Mouse (Mus musculus): ENCODE results near the gene 1810009J06Rik. TPM values are rescaled to one million over a fixed set of nuclear protein-coding genes. Genes with fewer than 3 reads are reported as not detected.
"Not testable (repeated sequence)": the region's sequence is repeated elsewhere in the genome, so short reads cannot be mapped to it uniquely, and the experiment has no call there.

The 1810009J06Rik gene
- polyA plus RNA-seq (2012; rRNA removed) (not detected in 2 replicates), polyA plus RNA-seq (2014; fragmentation: Nextera tagmentation; extraction: Ambion mirVana) (not detected in 2 replicates)

GRCm38 (mm10) chr6:40964454-40964853, at the start of gene 1810009J06Rik:
1810009J06Rik (plus strand) TSS chr6:40964754.
- not testable (repeated sequence) for ATAC-seq (ENCODE audit: insufficient read depth)
- WGBS (ENCODE audit: insufficient replicate concordance) = 70% methylated on average over 2 of the region's 2 CpGs

GRCm38 (mm10) chr6:40919954-40920353, 44.6 kb upstream of the 1810009J06Rik start:
- no peak overlapping the region for H3K4me3 ChIP-seq (ENCODE audit: insufficient read depth in 1 of 2, low read depth in 2 of 2, low read length in 2 of 2)
- H3K36me3 ChIP-seq (replicated peaks; ENCODE audit: control insufficient read depth, insufficient read depth, low read depth) = no peaks in the 10 kb centered on the region
- no peaks in the 10 kb centered on the region for H3K27me3 ChIP-seq (ENCODE audit: control insufficient read depth, insufficient read depth, low read length)
- WGBS (ENCODE audit: insufficient replicate concordance) = 57% methylated on average over 4 of the region's 4 CpGs
- ATAC-seq (ENCODE audit: insufficient read depth) = no peak
- H3K9me3 ChIP-seq (ENCODE audit: control insufficient read depth, low read length) = no peaks in the 10 kb centered on the region
- H3K4me2 ChIP-seq (ENCODE audit: low read depth) = no peak overlapping the region
- no peak overlapping the region for H3K9ac ChIP-seq (replicated peaks)
- TF ChIP-seq CTCF (IDR thresholded peaks at IDR 0.05; ENCODE audit: low read depth) = no peak
- no peak for TF ChIP-seq EP300 (IDR thresholded peaks at IDR 0.05; ENCODE audit: low read depth)
- no peaks in the 10 kb centered on the region for H3K4me1 ChIP-seq (replicated peaks; ENCODE audit: control insufficient read depth in 2 of 2, insufficient read depth in 2 of 2, low read length in 1 of 2)
- DNase-seq (ENCODE audit: low read depth in 3 of 3, low spot score in 3 of 3) = no peak
- H3K27ac ChIP-seq = no peak overlapping the region

More at GRCm38 (mm10) chr6:40964454-40964853, at the start of gene 1810009J06Rik:
- not testable (repeated sequence) for H3K27me3 ChIP-seq (ENCODE audit: control insufficient read depth, insufficient read depth, low read length); H3K9me3 ChIP-seq (ENCODE audit: control insufficient read depth, low read length); DNase-seq (ENCODE audit: low read depth in 3 of 3, low spot score in 3 of 3); H3K4me2 ChIP-seq (ENCODE audit: low read depth); H3K27ac ChIP-seq; H3K4me3 ChIP-seq (ENCODE audit: insufficient read depth in 1 of 2, low read depth in 2 of 2, low read length in 2 of 2); H3K36me3 ChIP-seq (replicated peaks; ENCODE audit: control insufficient read depth, insufficient read depth, low read depth); H3K4me1 ChIP-seq (replicated peaks; ENCODE audit: control insufficient read depth in 2 of 2, insufficient read depth in 2 of 2, low read length in 1 of 2); H3K9ac ChIP-seq (replicated peaks)

GRCm38 (mm10) chr6:40940457-40940856, 24.1 kb upstream of the 1810009J06Rik start, which contains the start of gene 1700074P13Rik:
1700074P13Rik (minus strand) TSS chr6:40940557.
- Histone ChIP-seq H3K27me3 (ENCODE audit: control insufficient read depth, insufficient read depth, low read length) (no peaks in the 10 kb centered on the region), H3K36me3 (replicated peaks; ENCODE audit: control insufficient read depth, insufficient read depth, low read depth) (no peaks in the 10 kb centered on the region), H3K4me1 (replicated peaks; ENCODE audit: control insufficient read depth in 2 of 2, insufficient read depth in 2 of 2, low read length in 1 of 2) (no peaks in the 10 kb centered on the region), H3K9me3 (ENCODE audit: control insufficient read depth, low read length) (no peaks in the 10 kb centered on the region), H3K9ac (replicated peaks) (no peak within 1 kb of the TSS), H3K4me3 (ENCODE audit: insufficient read depth in 1 of 2, low read depth in 2 of 2, low read length in 2 of 2) (no peak within 1 kb of the TSS), H3K27ac (no peak within 1 kb of the TSS), H3K4me2 (ENCODE audit: low read depth) (no peak within 1 kb of the TSS)
- no peak for ATAC-seq (ENCODE audit: insufficient read depth)
- 80% methylated on average over 10 of the region's 10 CpGs for WGBS (ENCODE audit: insufficient replicate concordance)
- no peak for DNase-seq (ENCODE audit: low read depth in 3 of 3, low spot score in 3 of 3)
- TF ChIP-seq CTCF (IDR thresholded peaks at IDR 0.05; ENCODE audit: low read depth) (no peak), EP300 (IDR thresholded peaks at IDR 0.05; ENCODE audit: low read depth) (no peak)

- no peak for TF ChIP-seq EP300 (IDR thresholded peaks at IDR 0.05; ENCODE audit: low read depth)
- no peak for TF ChIP-seq CTCF (IDR thresholded peaks at IDR 0.05; ENCODE audit: low read depth)
- Histone ChIP-seq H3K9me3 (ENCODE audit: control insufficient read depth, low read length) (no peaks in the 10 kb centered on the region), H3K27me3 (ENCODE audit: control insufficient read depth, insufficient read depth, low read length) (no peaks in the 10 kb centered on the region), H3K4me3 (ENCODE audit: insufficient read depth in 1 of 2, low read depth in 2 of 2, low read length in 2 of 2) (no peak within 1 kb of the TSS), H3K27ac (no peak within 1 kb of the TSS), H3K4me2 (ENCODE audit: low read depth) (no peak within 1 kb of the TSS), H3K9ac (replicated peaks) (no peak within 1 kb of the TSS), H3K36me3 (replicated peaks; ENCODE audit: control insufficient read depth, insufficient read depth, low read depth) (no peaks in the 10 kb centered on the region), H3K4me1 (replicated peaks; ENCODE audit: control insufficient read depth in 2 of 2, insufficient read depth in 2 of 2, low read length in 1 of 2) (no peaks in the 10 kb centered on the region)
- DNase-seq (ENCODE audit: low read depth in 3 of 3, low spot score in 3 of 3) (no peak), ATAC-seq (ENCODE audit: insufficient read depth) (no peak)
These were observed 12.8 kb upstream of the 1810009J06Rik start, which contains the start of gene Gm4744 for GRCm38 (mm10) chr6:40951770-40952169. Gm4744 (minus strand) TSS chr6:40951870.

- WGBS (ENCODE audit: insufficient replicate concordance) = 29% methylated on average over 2 of the region's 2 CpGs
- Histone ChIP-seq H3K4me1 (replicated peaks; ENCODE audit: control insufficient read depth in 2 of 2, insufficient read depth in 2 of 2, low read length in 1 of 2) (no peaks in the 10 kb centered on the region), H3K4me3 (ENCODE audit: insufficient read depth in 1 of 2, low read depth in 2 of 2, low read length in 2 of 2) (no peak overlapping the region), H3K27ac (no peak overlapping the region), H3K4me2 (ENCODE audit: low read depth) (no peak overlapping the region), H3K9ac (replicated peaks) (no peak overlapping the region), H3K27me3 (ENCODE audit: control insufficient read depth, insufficient read depth, low read length) (no peaks in the 10 kb centered on the region), H3K36me3 (replicated peaks; ENCODE audit: control insufficient read depth, insufficient read depth, low read depth) (no peaks in the 10 kb centered on the region), H3K9me3 (ENCODE audit: control insufficient read depth, low read length) (no peaks in the 10 kb centered on the region)
- DNase-seq (ENCODE audit: low read depth in 3 of 3, low spot score in 3 of 3) (no peak), ATAC-seq (ENCODE audit: insufficient read depth) (no peak)
- no peak for TF ChIP-seq EP300 (IDR thresholded peaks at IDR 0.05; ENCODE audit: low read depth)
- TF ChIP-seq CTCF (IDR thresholded peaks at IDR 0.05; ENCODE audit: low read depth) = no peak
These were observed 10.8 kb upstream of the 1810009J06Rik start for GRCm38 (mm10) chr6:40953716-40954115.

GRCm38 (mm10) chr6:40999379-40999778, 34.8 kb downstream of the 1810009J06Rik start, which contains the start of gene Gm2663:
Gm2663 (minus strand) TSS chr6:40999479.
- not testable (repeated sequence) for H3K27ac ChIP-seq; H3K9ac ChIP-seq (replicated peaks); H3K9me3 ChIP-seq (ENCODE audit: control insufficient read depth, low read length); H3K27me3 ChIP-seq (ENCODE audit: control insufficient read depth, insufficient read depth, low read length); H3K4me1 ChIP-seq (replicated peaks; ENCODE audit: control insufficient read depth in 2 of 2, insufficient read depth in 2 of 2, low read length in 1 of 2); H3K4me3 ChIP-seq (ENCODE audit: insufficient read depth in 1 of 2, low read depth in 2 of 2, low read length in 2 of 2); H3K36me3 ChIP-seq (replicated peaks; ENCODE audit: control insufficient read depth, insufficient read depth, low read depth); DNase-seq (ENCODE audit: low read depth in 3 of 3, low spot score in 3 of 3); H3K4me2 ChIP-seq (ENCODE audit: low read depth); ATAC-seq (ENCODE audit: insufficient read depth)
